Mouse (Mus musculus) embryonic facial prominence, embryonic 13.5 days (tissue): ENCODE results near the gene Bace1. TPM values are rescaled to one million over a fixed set of nuclear protein-coding genes. Genes with fewer than 3 reads are reported as not detected.

ENCODE experiments used
- ATAC-seq: fragments of 200-750 bp; cut with Nextera tagmentation; 2 replicates; pipeline ENCODE4 v1.8.0; 2017; ENCODE audit warnings: low read depth; ENCODE audit not compliant: insufficient number of reproducible peaks, insufficient read depth, low FRiP score, low TSS enrichment
- H3K27ac ChIP-seq: fragments of 300-500 bp; sonication (generic); 2 replicates; pipeline ENCODE4 v1.5.1; 2015; ENCODE audit warnings: moderate library complexity, mild to moderate bottlenecking, inconsistent platforms
- H3K27me3 ChIP-seq: fragments of 300-500 bp; sonication (generic); 2 replicates; pipeline ENCODE4 v1.6.1; 2015; ENCODE audit warnings: mild to moderate bottlenecking, inconsistent platforms
- H3K36me3 ChIP-seq: fragments of 300-500 bp; sonication (generic); 2 replicates; pipeline ENCODE4 v1.6.1; 2015; ENCODE audit warnings: mild to moderate bottlenecking, inconsistent platforms
- H3K4me1 ChIP-seq: fragments of 300-500 bp; sonication (generic); 2 replicates; pipeline ENCODE4 v1.6.1; 2015; ENCODE audit warnings: inconsistent platforms
- H3K4me2 ChIP-seq: fragments of 300-500 bp; sonication (generic); 2 replicates; pipeline ENCODE4 v1.6.1; 2015; ENCODE audit warnings: moderate library complexity, mild to moderate bottlenecking, inconsistent platforms
- H3K4me3 ChIP-seq: fragments of 300-500 bp; sonication (generic); 2 replicates; pipeline ENCODE4 v1.5.1; 2015; ENCODE audit warnings: mild to moderate bottlenecking, inconsistent platforms
- H3K9ac ChIP-seq: fragments of 300-500 bp; sonication (generic); 2 replicates; pipeline ENCODE4 v1.6.1; 2015; ENCODE audit warnings: mild to moderate bottlenecking, inconsistent platforms
- H3K9me3 ChIP-seq: fragments of 300-500 bp; sonication (generic); 2 replicates; pipeline ENCODE4 v1.6.1; 2016; ENCODE audit warnings: inconsistent platforms
- WGBS: fragments of 180-500 bp; shearing (Covaris S2); methylation state at CpG from one replicate; pipeline ENCODE4 v1.1.7; 2015; ENCODE audit warnings: mixed read lengths; 5-methylcytosine and 5-hydroxymethylcytosine counted together
- polyA plus RNA-seq: library from polyadenylated mRNA; unstranded; fragments of >200 nt; fragmentation: Nextera tagmentation; extraction: Ambion mirVana; gene quantifications from 2 replicates; pipeline ENCODE4 v1.2.1, GENCODE M21; 2015

The Bace1 gene
- polyA plus RNA-seq, 1 experiment from 2014 or later = 34.4 TPM

- H3K4me1 ChIP-seq = peaks cover 32% of the 10 kb centered on the region
- no peak for ATAC-seq
- no peak overlapping the region for H3K9ac ChIP-seq
- H3K27ac ChIP-seq = no peak overlapping the region
- no peak overlapping the region for H3K4me3 ChIP-seq
- 65% methylated on average over 5 of the region's 5 CpGs for WGBS
- H3K27me3 ChIP-seq = no peaks in the 10 kb centered on the region
- peaks cover 33% of the 10 kb centered on the region for H3K36me3 ChIP-seq
- H3K4me2 ChIP-seq = no peak overlapping the region
- H3K9me3 ChIP-seq = no peaks in the 10 kb centered on the region
Observed at GRCm38 (mm10) chr9:45851330-45851729, 12.9 kb downstream of the Bace1 start.

GRCm38 (mm10) chr9:45851776-45852175 is 13.4 kb downstream of the Bace1 start:
- no peak overlapping the region for H3K4me3 ChIP-seq
- ATAC-seq = no peak
- H3K27ac ChIP-seq = no peak overlapping the region
- H3K4me1 ChIP-seq = peaks cover 32% of the 10 kb centered on the region
- 92% methylated on average over 2 of the region's 2 CpGs for WGBS
- peaks cover 36% of the 10 kb centered on the region for H3K36me3 ChIP-seq
- H3K4me2 ChIP-seq = no peak overlapping the region
- H3K9ac ChIP-seq = no peak overlapping the region
- no peaks in the 10 kb centered on the region for H3K27me3 ChIP-seq
- H3K9me3 ChIP-seq = no peaks in the 10 kb centered on the region

DNA sequence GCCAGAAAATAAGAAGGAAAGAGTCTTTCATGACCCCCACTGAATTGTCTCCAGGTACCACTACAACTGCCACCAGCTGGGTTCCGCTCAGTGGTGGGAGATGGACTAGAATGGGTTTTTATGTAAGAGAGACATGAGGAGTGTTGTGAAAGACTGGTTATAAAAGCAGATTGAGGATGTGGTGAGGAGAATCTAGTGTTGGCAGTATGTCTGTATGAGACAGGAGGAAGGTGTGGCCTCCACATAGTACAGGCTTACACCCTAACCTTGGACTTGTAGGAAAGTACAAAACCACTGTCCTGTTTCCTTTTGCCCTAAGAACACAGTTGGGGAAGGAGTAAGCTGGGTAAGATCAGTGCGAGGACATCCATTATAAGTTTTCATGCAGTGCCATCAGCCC is 15.3 kb downstream of the Bace1 start:
- Histone ChIP-seq H3K36me3 (peaks cover 55% of the 10 kb centered on the region), H3K4me2 (no peak overlapping the region)
- 98% methylated on average over 2 of the region's 2 CpGs for WGBS

DNA sequence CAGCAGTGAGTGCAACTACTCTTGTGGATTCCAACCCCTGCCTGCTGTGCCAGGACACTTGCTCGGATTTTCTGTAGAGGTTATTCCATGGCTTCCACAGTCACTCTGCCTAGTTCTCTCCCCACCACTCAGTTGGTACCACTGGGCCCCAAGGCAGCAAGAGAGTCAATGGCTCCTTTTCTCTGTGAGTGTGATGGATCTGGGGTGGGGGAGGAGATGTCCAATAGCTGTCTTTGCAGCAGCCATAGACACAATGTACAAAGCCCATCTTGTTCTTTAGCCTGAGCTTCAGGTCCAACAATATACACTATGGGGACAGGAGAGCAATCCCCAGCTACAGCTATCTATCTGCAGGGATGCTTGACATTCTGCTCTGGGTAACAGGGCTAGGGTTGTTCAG is 15.8 kb downstream of the Bace1 start:
- Histone ChIP-seq H3K9ac (no peak overlapping the region), H3K27me3 (no peaks in the 10 kb centered on the region), H3K36me3 (peaks cover 59% of the 10 kb centered on the region), H3K4me2 (no peak overlapping the region), H3K4me3 (no peak overlapping the region), H3K9me3 (no peaks in the 10 kb centered on the region), H3K4me1 (peaks cover 22% of the 10 kb centered on the region), H3K27ac (no peak overlapping the region)
- WGBS = 58% methylated on average over 1 of the region's 1 CpGs
- ATAC-seq = no peak

More for the DNA sequence above, 15.3 kb downstream of the Bace1 start:
- H3K9ac ChIP-seq = no peak overlapping the region
- no peak overlapping the region for H3K4me3 ChIP-seq
- no peaks in the 10 kb centered on the region for H3K27me3 ChIP-seq
- H3K9me3 ChIP-seq = no peaks in the 10 kb centered on the region
- no peak overlapping the region for H3K27ac ChIP-seq
- peaks cover 27% of the 10 kb centered on the region for H3K4me1 ChIP-seq
- ATAC-seq = no peak

GRCm38 (mm10) chr9:45859364-45859763 is 21.0 kb downstream of the Bace1 start:
- peaks cover 89% of the 10 kb centered on the region for H3K36me3 ChIP-seq
- no peak overlapping the region for H3K4me2 ChIP-seq
- H3K27ac ChIP-seq = no peak overlapping the region
- no peak for ATAC-seq
- H3K27me3 ChIP-seq = no peaks in the 10 kb centered on the region
- WGBS = 94% methylated on average over 10 of the region's 10 CpGs
- H3K9me3 ChIP-seq = no peaks in the 10 kb centered on the region
- H3K9ac ChIP-seq = no peak overlapping the region
- no peaks in the 10 kb centered on the region for H3K4me1 ChIP-seq
- no peak overlapping the region for H3K4me3 ChIP-seq

DNA sequence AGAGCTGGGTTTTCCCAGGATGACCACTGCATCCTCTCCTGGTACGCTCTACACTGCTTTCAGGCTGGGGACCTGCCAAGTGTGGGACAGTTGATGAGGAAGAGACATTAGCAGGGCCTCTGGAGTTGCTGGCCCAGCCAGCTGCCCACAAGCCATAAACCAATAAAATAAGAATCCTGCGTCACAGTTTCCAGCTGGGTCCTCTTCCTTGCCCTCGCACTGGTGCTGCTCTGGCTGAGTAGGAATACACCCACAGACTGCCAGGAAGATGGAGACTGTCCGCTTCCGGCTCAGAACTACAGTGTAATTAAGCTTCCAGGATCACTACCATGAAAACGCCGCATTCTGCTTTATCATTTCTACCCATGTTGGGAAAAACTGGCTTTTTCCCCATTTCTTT is 23.4 kb downstream of the Bace1 start:
- H3K9ac ChIP-seq = no peak overlapping the region
- no peak overlapping the region for H3K4me3 ChIP-seq
- 92% methylated on average over 7 of the region's 7 CpGs for WGBS
- no peak for ATAC-seq
- H3K36me3 ChIP-seq = peaks cover 95% of the 10 kb centered on the region
- H3K4me1 ChIP-seq = no peaks in the 10 kb centered on the region
- H3K9me3 ChIP-seq = no peaks in the 10 kb centered on the region
- H3K27me3 ChIP-seq = no peaks in the 10 kb centered on the region
- no peak overlapping the region for H3K27ac ChIP-seq
- H3K4me2 ChIP-seq = no peak overlapping the region

GRCm38 (mm10) chr9:45869181-45869580 is 30.8 kb downstream of the Bace1 start:
- H3K27me3 ChIP-seq = no peaks in the 10 kb centered on the region
- H3K4me1 ChIP-seq = no peaks in the 10 kb centered on the region
- H3K9me3 ChIP-seq = no peaks in the 10 kb centered on the region
- WGBS = 89% methylated on average over 3 of the region's 3 CpGs
- no peak for ATAC-seq
- H3K27ac ChIP-seq = no peak overlapping the region
- peaks cover 89% of the 10 kb centered on the region for H3K36me3 ChIP-seq
- no peak overlapping the region for H3K9ac ChIP-seq
- no peak overlapping the region for H3K4me2 ChIP-seq
- no peak overlapping the region for H3K4me3 ChIP-seq

DNA sequence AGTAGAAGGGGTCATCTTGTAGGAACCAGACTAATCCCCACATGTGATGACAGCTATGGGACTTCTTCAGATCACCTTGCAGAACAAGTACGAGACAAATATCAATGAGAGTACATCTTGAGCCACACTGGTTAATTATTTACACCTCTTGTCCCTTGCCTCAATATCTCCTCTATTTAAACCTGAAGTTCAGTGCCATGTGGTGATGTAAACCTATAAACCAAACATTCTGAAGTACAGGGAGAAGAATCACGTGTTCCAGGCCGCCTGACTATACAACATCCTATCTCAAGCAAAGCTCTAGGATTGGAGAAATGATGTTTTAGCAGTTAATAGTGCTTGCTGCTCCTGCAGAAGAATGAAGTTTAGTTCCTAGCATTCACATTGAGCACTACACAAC is 31.9 kb downstream of the Bace1 start:
- no peaks in the 10 kb centered on the region for H3K4me1 ChIP-seq
- no peak overlapping the region for H3K27ac ChIP-seq
- no peak overlapping the region for H3K4me3 ChIP-seq
- no peak overlapping the region for H3K4me2 ChIP-seq
- WGBS = 90% methylated on average over 3 of the region's 3 CpGs
- no peaks in the 10 kb centered on the region for H3K9me3 ChIP-seq
- ATAC-seq = no peak
- no peaks in the 10 kb centered on the region for H3K27me3 ChIP-seq
- H3K36me3 ChIP-seq = peaks cover 83% of the 10 kb centered on the region
- no peak overlapping the region for H3K9ac ChIP-seq

GRCm38 (mm10) chr9:45877928-45878327 is 39.5 kb downstream of the Bace1 start:
- Histone ChIP-seq H3K4me3 (no peak overlapping the region), H3K9me3 (no peaks in the 10 kb centered on the region), H3K4me2 (no peak overlapping the region), H3K4me1 (no peaks in the 10 kb centered on the region), H3K27me3 (no peaks in the 10 kb centered on the region), H3K27ac (no peak overlapping the region), H3K36me3 (peaks cover 67% of the 10 kb centered on the region), H3K9ac (no peak overlapping the region)
- 71% methylated on average over 2 of the region's 2 CpGs for WGBS
- ATAC-seq = no peak

- Histone ChIP-seq H3K27ac (no peak overlapping the region), H3K4me1 (no peaks in the 10 kb centered on the region), H3K4me3 (no peak overlapping the region), H3K9ac (no peak overlapping the region), H3K27me3 (no peaks in the 10 kb centered on the region), H3K4me2 (no peak overlapping the region), H3K9me3 (no peaks in the 10 kb centered on the region), H3K36me3 (peaks cover 93% of the 10 kb centered on the region)
- ATAC-seq = no peak
Observed at GRCm38 (mm10) chr9:45893681-45894080, 55.3 kb downstream of the Bace1 start.

GRCm38 (mm10) chr9:45905196-45905595 is 66.8 kb downstream of the Bace1 start:
- Histone ChIP-seq H3K27me3 (no peaks in the 10 kb centered on the region), H3K9ac (peak overlapping the region; percentile 90), H3K4me2 (peak overlapping the region; percentile 80), H3K9me3 (no peaks in the 10 kb centered on the region), H3K36me3 (peaks cover 39% of the 10 kb centered on the region), H3K4me1 (peaks cover 23% of the 10 kb centered on the region), H3K27ac (peak overlapping the region; percentile 90; the same call in 1 of the 2 replicates), H3K4me3 (peak overlapping the region; percentile 86)
- 52% methylated on average over 4 of the region's 4 CpGs for WGBS
- no peak for ATAC-seq

- H3K27me3 ChIP-seq = no peaks in the 10 kb centered on the region
- no peaks in the 10 kb centered on the region for H3K9me3 ChIP-seq
- H3K4me1 ChIP-seq = peaks cover 23% of the 10 kb centered on the region
- H3K27ac ChIP-seq = peak overlapping the region; percentile 90
- under 1% methylated on average over 22 of the region's 27 CpGs for WGBS
- peak overlapping the region; percentile 86 for H3K4me3 ChIP-seq
- H3K9ac ChIP-seq = peak overlapping the region; percentile 90
- H3K4me2 ChIP-seq = peak overlapping the region; percentile 80
- peak; percentile 23; the same call in 1 of the 2 replicates for ATAC-seq
- peaks cover 42% of the 10 kb centered on the region for H3K36me3 ChIP-seq
Observed at GRCm38 (mm10) chr9:45905811-45906237, 67.4 kb downstream of the Bace1 start.
